In the genomic region with DNA sequence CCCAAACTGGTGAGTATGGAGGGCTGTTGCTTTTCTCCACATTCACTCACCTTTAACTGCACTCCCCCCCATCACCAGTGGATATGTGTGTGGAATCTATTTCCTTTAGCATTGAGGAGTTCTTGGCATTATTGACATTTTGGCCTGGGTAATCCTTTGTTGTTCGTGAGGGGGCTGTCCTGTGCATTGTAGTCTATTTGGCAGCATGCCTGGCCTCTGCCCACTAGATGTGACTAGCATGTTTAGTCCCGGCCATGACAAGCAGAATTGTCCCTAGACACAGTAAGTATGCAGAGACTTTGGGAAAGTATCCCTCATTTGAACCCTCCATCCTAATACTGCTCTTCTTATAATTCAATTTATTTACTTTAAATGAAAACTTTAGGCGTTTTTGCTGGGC, we compare ENCODE assay signal across 17 mouse cellular contexts. TPM values are rescaled to one million over a fixed set of nuclear protein-coding genes. Genes with fewer than 3 reads are reported as not detected.
DNase-seq lines count a peak whose midpoint lies in the region; ATAC-seq and TF ChIP-seq lines count a peak whose summit lies in the region.
"Had no signal": no experiment of that assay in that cellular context is flagged by ENCODE, and none has a peak within 500 bp of the region (broad histone marks: within the 10 kb centered on the region; RNA-seq: fewer than 3 reads in every experiment).

No protein-coding gene starts in this region.

- H3K27ac ChIP-seq in hindbrain, embryonic 10.5 days: 0 out of 2 replicates have a peak overlapping the region, but pooled peaks have one; percentile 4
- no peak overlapping the region for H3K27ac ChIP-seq in hindbrain, embryonic 11.5 days (ENCODE audit: low read depth, low read length)
- H3K27ac ChIP-seq in neural tube, embryonic 13.5 days (replicated peaks): no peak overlapping the region
- H3K27ac ChIP-seq in neural tube, embryonic 15.5 days (replicated peaks): no peak overlapping the region
- H3K27ac ChIP-seq in forebrain, postnatal 0 days (ENCODE audit: low read depth, low read length): no peak overlapping the region
- H3K27ac ChIP-seq in kidney, embryonic 14.5 days (ENCODE audit: low read depth, low read length): no peak overlapping the region
- H3K27ac ChIP-seq: lung, embryonic 15.5 days had no signal

- H3K9me3 ChIP-seq in hindbrain, embryonic 10.5 days: no peaks in the 10 kb centered on the region
- H3K9me3 ChIP-seq in hindbrain, embryonic 11.5 days (ENCODE audit: control insufficient read depth, low read length): no peaks in the 10 kb centered on the region
- H3K9me3 ChIP-seq in neural tube, embryonic 13.5 days: no peaks in the 10 kb centered on the region
- no peaks in the 10 kb centered on the region for H3K9me3 ChIP-seq in neural tube, embryonic 15.5 days (replicated peaks)
- no peaks in the 10 kb centered on the region for H3K9me3 ChIP-seq in forebrain, postnatal 0 days (ENCODE audit: low read length)
- no peaks in the 10 kb centered on the region for H3K9me3 ChIP-seq in kidney, embryonic 14.5 days (ENCODE audit: control insufficient read depth, low read length)
- H3K9me3 ChIP-seq: lung, embryonic 15.5 days had no signal

- H3K36me3 ChIP-seq in hindbrain, embryonic 10.5 days: no peaks in the 10 kb centered on the region
- H3K36me3 ChIP-seq in hindbrain, embryonic 11.5 days (ENCODE audit: control insufficient read depth, insufficient read depth, low read length): no peaks in the 10 kb centered on the region
- H3K36me3 ChIP-seq in neural tube, embryonic 13.5 days: no peaks in the 10 kb centered on the region
- no peaks in the 10 kb centered on the region for H3K36me3 ChIP-seq in neural tube, embryonic 15.5 days
- H3K36me3 ChIP-seq in forebrain, postnatal 0 days (ENCODE audit: insufficient read depth): no peaks in the 10 kb centered on the region
- H3K36me3 ChIP-seq in kidney, embryonic 14.5 days (ENCODE audit: control insufficient read depth, insufficient read depth, low read length): no peaks in the 10 kb centered on the region
- H3K36me3 ChIP-seq: lung, embryonic 15.5 days had no signal

- WGBS in hindbrain, embryonic 10.5 days: 76% methylated on average over 3 of the region's 3 CpGs
- 73% methylated on average over 3 of the region's 3 CpGs for WGBS in hindbrain, embryonic 11.5 days
- WGBS in neural tube, embryonic 13.5 days: 53% methylated on average over 3 of the region's 3 CpGs
- WGBS in neural tube, embryonic 15.5 days: 51% methylated on average over 3 of the region's 3 CpGs
- 35% methylated on average over 3 of the region's 3 CpGs for WGBS in forebrain, postnatal 0 days
- WGBS in kidney, embryonic 14.5 days: 70% methylated on average over 3 of the region's 3 CpGs

- no peaks in the 10 kb centered on the region for H3K27me3 ChIP-seq in hindbrain, embryonic 10.5 days (ENCODE audit: insufficient read depth, poor library complexity, severe bottlenecking)
- no peaks in the 10 kb centered on the region for H3K27me3 ChIP-seq in hindbrain, embryonic 11.5 days (ENCODE audit: control insufficient read depth, insufficient read depth, low read length)
- H3K27me3 ChIP-seq in neural tube, embryonic 13.5 days: no peaks in the 10 kb centered on the region
- H3K27me3 ChIP-seq in neural tube, embryonic 15.5 days (replicated peaks): no peaks in the 10 kb centered on the region
- no peaks in the 10 kb centered on the region for H3K27me3 ChIP-seq in forebrain, postnatal 0 days (ENCODE audit: insufficient read depth, low read length)
- no peaks in the 10 kb centered on the region for H3K27me3 ChIP-seq in kidney, embryonic 14.5 days (ENCODE audit: control insufficient read depth, insufficient read depth, low read length)
- H3K27me3 ChIP-seq: lung, embryonic 15.5 days had no signal

- no peak overlapping the region for H3K4me2 ChIP-seq in hindbrain, embryonic 11.5 days (replicated peaks; ENCODE audit: low read depth, low read length)
- H3K4me2 ChIP-seq in neural tube, embryonic 13.5 days: no peak overlapping the region
- H3K4me2 ChIP-seq in neural tube, embryonic 15.5 days: no peak overlapping the region
- no peak overlapping the region for H3K4me2 ChIP-seq in forebrain, postnatal 0 days (ENCODE audit: low read depth)
- H3K4me2 ChIP-seq in kidney, embryonic 14.5 days (replicated peaks; ENCODE audit: low read depth, low read length): no peak overlapping the region
- H3K4me2 ChIP-seq: heart, embryonic 11.5 days; lung, embryonic 15.5 days had no signal

- peaks cover 20% of the 10 kb centered on the region for H3K4me1 ChIP-seq in hindbrain, embryonic 10.5 days (replicated peaks)
- 0 out of 2 replicates have a peak, but pooled peaks cover 2% of the 10 kb centered on the region for H3K4me1 ChIP-seq in hindbrain, embryonic 11.5 days (replicated peaks; ENCODE audit: control insufficient read depth, insufficient read depth, low read length)
- H3K4me1 ChIP-seq in neural tube, embryonic 13.5 days (replicated peaks): peaks cover 8% of the 10 kb centered on the region; the same call in 1 of the 2 replicates
- H3K4me1 ChIP-seq in neural tube, embryonic 15.5 days: no peaks in the 10 kb centered on the region
- no peaks in the 10 kb centered on the region for H3K4me1 ChIP-seq in forebrain, postnatal 0 days (ENCODE audit: insufficient read depth)
- H3K4me1 ChIP-seq in kidney, embryonic 14.5 days (ENCODE audit: control insufficient read depth, insufficient read depth, low read length): no peaks in the 10 kb centered on the region

- H3K4me3 ChIP-seq in hindbrain, embryonic 10.5 days: no peak overlapping the region
- H3K4me3 ChIP-seq in hindbrain, embryonic 11.5 days (ENCODE audit: low read depth, low read length): no peak overlapping the region
- H3K4me3 ChIP-seq in neural tube, embryonic 13.5 days: no peak overlapping the region
- no peak overlapping the region for H3K4me3 ChIP-seq in neural tube, embryonic 15.5 days (replicated peaks)
- no peak overlapping the region for H3K4me3 ChIP-seq in forebrain, postnatal 0 days (ENCODE audit: low read depth, low read length)
- H3K4me3 ChIP-seq in kidney, embryonic 14.5 days (ENCODE audit: low read length): no peak overlapping the region
- H3K4me3 ChIP-seq: lung, embryonic 15.5 days had no signal

- DNase-seq in hindbrain, embryonic 10.5 days (ENCODE audit: low spot score): no peak
- DNase-seq in hindbrain, embryonic 11.5 days (ENCODE audit: low spot score): no peak
- peak; percentile 19 for DNase-seq in forebrain, postnatal 0 days
- peak; percentile 15 for DNase-seq in lung, postnatal 14 days
- DNase-seq: adrenal gland, adult 2 months; cerebellum, adult 9-10 months; gastrocnemius, postnatal 14 days; kidney, adult 11 months; kidney, postnatal 25 days; layer of hippocampus, adult 9-11 months; liver; thymus, postnatal 4 days had no signal

- no peak for ATAC-seq in hindbrain, embryonic 11.5 days (ENCODE audit: low FRiP score)
- ATAC-seq in neural tube, embryonic 13.5 days (ENCODE audit: low read depth): peak; percentile 69
- no peak; the same call in 1 of the 2 replicates for ATAC-seq in neural tube, embryonic 15.5 days (ENCODE audit: low FRiP score)
- ATAC-seq in forebrain, postnatal 0 days: peak; percentile 40
- no peak for ATAC-seq in kidney, embryonic 14.5 days (ENCODE audit: low FRiP score, low TSS enrichment)

- no peak for TF ChIP-seq CTCF in forebrain, postnatal 0 days (IDR thresholded peaks at IDR 0.05; ENCODE audit: low read depth)

- H3K9ac ChIP-seq in hindbrain, embryonic 11.5 days (ENCODE audit: low read depth, low read length): no peak overlapping the region
- H3K9ac ChIP-seq in neural tube, embryonic 13.5 days: no peak overlapping the region
- no peak overlapping the region for H3K9ac ChIP-seq in neural tube, embryonic 15.5 days (replicated peaks)
- H3K9ac ChIP-seq in forebrain, postnatal 0 days: no peak overlapping the region
- no peak overlapping the region for H3K9ac ChIP-seq in kidney, embryonic 14.5 days (ENCODE audit: low read depth, low read length)
- H3K9ac ChIP-seq: lung, embryonic 15.5 days had no signal

RNA-seq across cellular contexts. Expression of a gene that starts 24.2 kb away (rescaled TPM):
- 21.8 and 22.1 TPM in 2 replicates for polyA plus RNA-seq in hindbrain, embryonic 10.5 days (2016; fragmentation: Nextera tagmentation; extraction: Ambion mirVana)
- 19.5 and 28.4 TPM in 2 replicates for polyA plus RNA-seq in hindbrain, embryonic 11.5 days (2014; fragmentation: Nextera tagmentation; extraction: Ambion mirVana)
- polyA plus RNA-seq in neural tube, embryonic 13.5 days (2015; fragmentation: Nextera tagmentation; extraction: Ambion mirVana): 19.2 and 22.1 TPM in 2 replicates
- polyA plus RNA-seq in neural tube, embryonic 15.5 days (2015; fragmentation: Nextera tagmentation; extraction: Ambion mirVana): 16.9 and 17.5 TPM in 2 replicates
- 11.7 and 26.5 TPM in 2 replicates for total RNA-seq in forebrain, postnatal 0 days (2014; rRNA removed)
- polyA plus RNA-seq in forebrain, postnatal 0 days (2015; fragmentation: Nextera tagmentation; extraction: Ambion mirVana): 2.7 and 4.8 TPM in 2 replicates
- 17.9 and 28.2 TPM in 2 replicates for polyA plus RNA-seq in kidney, embryonic 14.5 days (2014; fragmentation: Nextera tagmentation; extraction: Ambion mirVana)

Comparison
In these comparisons a context has a peak if more than half of its experiments do, and no peak if none do; other contexts are left out.
1. ATAC-seq: peak in neural tube, embryonic 13.5 days (single experiment) and forebrain, postnatal 0 days (single experiment); none in hindbrain, embryonic 11.5 days (single experiment), neural tube, embryonic 15.5 days (single experiment) and kidney, embryonic 14.5 days (single experiment).
2. DNase-seq: peak in forebrain, postnatal 0 days (single experiment) and lung, postnatal 14 days (single experiment); none in hindbrain, embryonic 10.5 days (single experiment) and hindbrain, embryonic 11.5 days (single experiment).